Mouse (Mus musculus) activated CD4-positive, CD25-positive, alpha-beta regulatory T cell, adult 4 months (primary cell): ENCODE measurements at regions not wholly inside any gene's neighbourhood (a gene's known extent, or its start where the extent isn't known, plus 50 kb on each side); places are given as distances from the start of the nearest gene placed in this dataset.
A peak's percentile ranks its signal among the peaks of the same experiment; 100 is the strongest.

Source experiments
- ATAC-seq: one replicate; pipeline ENCODE4 v1.8.0; 2017

GRCm38 (mm10) chr12:69101965-69102364 lies 57.0 kb downstream of the Rps29 start:
- peak; percentile 90 for ATAC-seq

DNA sequence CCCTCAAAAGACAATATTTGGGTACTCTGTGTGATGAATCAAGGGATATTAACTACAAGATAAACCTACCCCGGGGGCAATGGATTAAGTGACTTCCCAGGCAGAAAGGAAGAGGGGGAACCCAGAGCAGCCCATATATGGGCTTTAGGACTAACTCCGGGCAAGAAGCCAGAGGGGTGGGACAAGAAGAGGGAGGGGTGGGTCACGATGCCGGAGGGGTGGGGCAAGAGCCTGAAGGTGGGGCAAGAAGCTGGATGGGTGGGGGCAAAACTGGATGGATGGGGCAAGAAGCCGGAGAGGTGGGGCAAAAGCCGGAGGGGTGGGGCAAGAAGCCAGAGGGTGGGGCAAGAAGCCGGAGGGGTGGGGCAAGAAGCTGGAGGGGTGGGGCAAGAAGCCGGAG lies 64.1 kb downstream of the Rps29 start:
- no peak for ATAC-seq

DNA sequence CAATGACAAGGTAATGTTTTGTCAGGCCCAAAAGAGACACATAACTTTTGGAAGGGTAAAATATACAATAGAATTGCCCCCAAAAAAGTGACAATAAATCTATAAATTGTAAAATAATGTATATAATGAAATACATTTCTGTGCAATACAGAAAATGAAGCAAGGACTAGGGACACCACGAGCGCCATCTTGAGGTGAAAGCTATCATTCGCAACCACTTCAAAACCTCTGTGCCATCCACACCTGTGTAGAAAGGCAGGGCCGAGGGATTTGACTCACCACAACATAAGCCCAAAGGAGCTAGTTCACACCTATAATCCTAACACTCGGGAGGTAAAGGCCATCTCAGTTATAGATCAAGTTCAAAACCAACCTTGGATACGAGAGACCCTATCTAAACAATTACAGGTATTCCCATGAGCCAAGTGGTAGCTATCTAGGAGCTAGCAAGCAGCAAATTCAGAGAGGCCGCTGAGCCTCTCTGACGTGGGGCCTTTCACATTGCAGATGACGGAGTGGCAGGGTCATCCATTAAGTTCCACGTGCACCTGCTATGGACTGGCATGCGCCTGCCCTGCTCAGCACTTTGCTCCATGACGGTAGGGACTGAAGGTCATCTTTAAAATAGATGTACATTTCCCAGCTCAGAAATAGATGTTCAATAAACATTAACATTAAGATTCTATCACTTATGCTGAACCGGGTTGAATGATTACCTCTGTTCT lies 65.8 kb downstream of the Rps29 start:
- ATAC-seq: no peak

DNA sequence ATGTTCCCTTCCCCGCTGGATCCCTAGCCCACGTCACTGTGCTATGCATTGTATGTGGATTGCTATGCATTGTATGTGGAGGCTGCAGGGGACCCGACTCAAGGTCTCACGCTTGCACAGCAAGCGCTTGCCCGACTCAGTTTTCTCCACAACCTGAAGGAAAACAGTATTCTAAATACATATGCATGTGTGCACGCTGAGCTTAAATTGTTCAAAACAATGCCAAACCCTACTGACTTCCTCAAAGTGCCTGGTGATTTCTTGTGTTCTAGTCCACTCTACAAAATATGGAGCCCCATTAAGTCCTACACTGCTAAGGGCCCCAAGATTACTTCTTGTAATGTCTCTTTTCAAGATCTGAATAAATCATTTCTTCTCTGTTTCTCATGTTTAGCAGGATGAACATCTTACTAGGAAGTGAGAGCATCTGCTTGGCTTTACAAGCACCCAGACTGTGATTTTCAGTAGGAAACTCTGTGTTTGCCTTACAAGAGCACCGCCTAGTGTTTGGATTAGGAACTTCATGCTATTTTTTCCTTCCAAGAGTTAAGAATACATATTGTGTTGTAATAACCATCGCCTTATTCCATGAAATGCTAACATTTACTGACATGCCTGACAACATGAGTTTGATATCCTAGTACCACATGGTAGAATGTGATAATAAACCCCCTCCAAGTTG lies 70.9 kb downstream of the Rps29 start:
- ATAC-seq: no peak

GRCm38 (mm10) chr12:69085522-69086179 lies 73.3 kb downstream of the Rps29 start:
- no peak for ATAC-seq

GRCm38 (mm10) chr12:69084656-69085055 lies 74.3 kb downstream of the Rps29 start:
- no peak for ATAC-seq

DNA sequence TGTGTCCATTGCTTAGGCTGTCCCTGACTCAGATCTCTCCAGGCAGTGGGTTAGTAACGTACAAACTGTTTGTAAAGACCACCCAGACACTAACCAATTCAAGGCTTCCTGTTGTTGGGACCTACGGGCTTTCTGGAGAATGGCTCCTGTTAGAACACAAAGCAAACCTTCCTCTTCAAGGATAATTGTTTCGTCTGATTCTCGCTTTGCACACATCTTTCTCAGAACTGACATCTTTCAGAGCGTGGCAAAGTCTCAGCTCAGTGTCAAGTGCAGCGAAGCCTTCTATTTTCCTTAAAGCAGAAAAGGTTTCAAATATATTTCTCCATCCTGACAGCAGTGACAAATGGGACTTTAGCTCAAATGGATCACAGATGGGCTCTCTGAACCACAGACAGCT lies 76.9 kb downstream of the Rps29 start:
- no peak for ATAC-seq

GRCm38 (mm10) chr12:69039553-69039952 lies 119.4 kb downstream of the Rps29 start:
- ATAC-seq: no peak

- ATAC-seq: no peak
These were observed 135.4 kb downstream of the Rps29 start for GRCm38 (mm10) chr12:69023594-69023993.

GRCm38 (mm10) chr12:69016705-69017306 lies 142.2 kb downstream of the Rps29 start:
- ATAC-seq: no peak

DNA sequence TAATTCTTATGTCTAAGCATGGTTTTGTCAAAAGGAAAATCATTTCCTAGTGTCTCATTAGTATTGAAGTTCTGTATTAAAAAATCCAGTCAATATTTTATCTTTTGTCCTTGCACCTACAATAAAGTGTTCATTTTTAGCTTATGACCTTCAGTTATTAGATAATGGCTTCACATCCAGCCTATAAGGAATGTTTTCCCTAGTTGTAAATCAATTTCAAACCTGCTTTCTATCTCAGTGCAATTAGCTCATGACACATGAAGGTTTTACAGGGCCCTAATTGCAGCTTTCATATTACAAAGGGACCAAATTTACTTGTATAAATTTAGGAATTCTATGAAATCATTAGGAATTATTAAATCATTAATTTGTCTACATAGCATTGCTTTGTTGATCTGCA lies 153.8 kb downstream of the Rps29 start:
- no peak for ATAC-seq

- no peak for ATAC-seq
These were observed 156.9 kb downstream of the Rps29 start for GRCm38 (mm10) chr12:69002106-69002505.

GRCm38 (mm10) chr12:68997259-68997658 lies 161.7 kb downstream of the Rps29 start:
- no peak for ATAC-seq

GRCm38 (mm10) chr12:68996740-68997139 lies 162.2 kb downstream of the Rps29 start:
- no peak for ATAC-seq

DNA sequence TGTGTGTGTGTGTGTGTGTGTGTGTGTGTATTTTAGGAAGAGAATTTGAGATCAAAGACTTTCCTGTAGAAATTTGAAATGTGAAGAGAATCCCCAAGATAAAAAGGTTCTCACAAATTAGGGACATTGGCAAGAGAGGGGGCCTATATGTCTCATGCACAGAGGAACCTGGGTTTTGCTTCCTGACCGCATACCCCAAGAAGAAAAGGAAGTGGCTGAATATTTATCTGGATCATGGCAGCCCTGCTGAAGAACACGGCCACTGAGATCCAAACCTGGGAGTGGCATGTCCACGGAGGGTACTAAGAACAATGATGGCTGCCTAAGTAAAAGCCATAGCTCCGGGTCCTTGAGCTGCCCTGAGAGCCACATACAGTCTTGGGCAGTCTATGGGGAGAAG lies 178.3 kb downstream of the Rps29 start:
- no peak for ATAC-seq

GRCm38 (mm10) chr12:68980173-68980572 lies 178.8 kb downstream of the Rps29 start:
- no peak for ATAC-seq

DNA sequence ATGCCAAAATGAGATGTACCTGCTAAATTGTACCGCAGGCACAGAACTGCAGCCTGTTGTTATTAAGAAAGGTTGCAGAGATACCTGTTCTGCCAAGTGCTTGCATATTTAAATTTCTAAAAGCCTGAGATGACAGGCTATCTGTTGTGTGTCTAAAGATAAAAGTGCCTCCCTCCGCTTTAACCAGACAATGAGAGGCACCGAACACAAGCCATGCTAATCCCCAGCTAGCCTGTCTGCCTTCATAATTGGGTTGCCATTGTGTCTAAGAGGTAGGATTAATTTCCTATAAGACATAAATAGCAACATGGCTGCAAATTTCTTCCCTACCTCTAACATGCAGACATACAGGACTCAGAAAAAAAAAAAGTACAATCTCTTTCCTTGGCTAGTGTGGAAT lies 179.8 kb downstream of the Rps29 start:
- no peak for ATAC-seq

DNA sequence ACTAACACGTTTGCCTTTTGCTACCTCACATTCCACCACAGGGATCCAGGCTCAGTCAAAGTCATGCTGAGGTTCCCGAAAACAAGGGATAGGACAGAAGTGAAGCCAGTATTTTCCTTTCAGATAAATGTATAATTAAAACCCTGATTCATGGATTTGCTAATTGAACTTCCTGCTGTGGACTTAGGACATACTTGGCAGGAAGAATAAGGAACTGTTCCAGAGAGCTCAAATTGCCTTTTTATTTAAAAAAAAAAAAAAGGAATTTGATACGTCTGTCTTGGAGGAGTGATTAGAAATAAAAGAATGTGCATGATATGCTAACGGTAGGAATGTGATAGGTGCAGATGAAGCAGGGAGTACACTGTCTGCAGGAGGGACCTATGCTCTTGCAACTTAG lies 181.7 kb downstream of the Rps29 start:
- ATAC-seq: no peak

DNA sequence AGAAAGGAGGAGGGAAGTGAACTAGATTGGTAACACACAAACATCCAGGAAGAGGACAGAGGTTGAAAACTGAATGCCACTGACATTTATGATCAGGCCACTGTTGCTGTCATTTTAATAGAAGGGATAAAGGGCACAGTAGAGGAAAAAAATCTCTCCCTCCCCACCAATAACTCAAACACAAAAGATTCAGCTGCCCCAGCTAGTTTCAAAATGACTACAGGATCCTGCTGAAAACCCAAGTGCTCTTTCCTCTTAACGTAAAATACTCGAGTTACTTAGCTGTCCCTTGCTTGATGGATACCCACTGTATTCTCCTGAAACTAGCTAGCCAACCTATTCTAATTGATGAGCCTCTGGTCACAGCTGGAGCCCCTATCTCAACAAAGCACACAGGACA lies 211.7 kb downstream of the Rps29 start:
- no peak for ATAC-seq

DNA sequence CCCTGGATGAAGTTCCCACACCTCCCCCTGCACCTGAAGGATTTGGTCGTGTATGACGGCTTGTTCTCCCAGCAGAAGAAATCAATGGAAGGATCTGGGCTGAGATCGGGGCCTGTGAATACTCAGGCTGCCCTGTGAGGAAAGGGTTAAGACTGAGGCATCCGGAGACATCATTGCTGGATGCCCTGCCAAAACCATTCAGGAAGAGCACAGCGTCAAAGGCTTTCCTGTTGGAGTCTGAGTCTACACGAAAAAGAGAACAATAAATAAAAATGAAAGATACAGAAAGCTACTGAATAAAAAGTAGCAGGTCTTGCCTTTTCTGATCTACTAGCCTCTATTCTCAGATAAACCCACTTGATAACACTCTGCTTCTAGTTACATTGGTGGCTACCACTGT lies 248.4 kb downstream of the Rps29 start:
- no peak for ATAC-seq

DNA sequence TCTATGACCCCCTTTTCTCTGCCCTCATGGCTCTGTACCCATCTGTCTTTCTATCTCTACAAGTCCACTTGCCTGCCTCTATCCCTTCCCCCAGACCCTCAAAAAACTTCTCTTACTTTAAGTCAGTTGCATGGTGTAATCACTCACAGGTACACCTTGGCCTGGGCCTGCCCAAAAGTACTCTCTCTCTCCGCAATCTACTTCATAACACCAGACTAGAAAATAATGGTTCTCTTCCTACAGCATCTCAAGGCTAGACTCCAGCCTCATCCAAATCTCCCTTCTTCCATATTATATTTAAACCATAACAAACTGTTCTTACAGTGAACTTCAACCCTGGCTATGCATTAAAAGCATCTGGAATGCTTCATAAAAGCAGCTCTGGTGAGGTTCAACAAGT lies 254.2 kb downstream of the Rps29 start:
- no peak for ATAC-seq

DNA sequence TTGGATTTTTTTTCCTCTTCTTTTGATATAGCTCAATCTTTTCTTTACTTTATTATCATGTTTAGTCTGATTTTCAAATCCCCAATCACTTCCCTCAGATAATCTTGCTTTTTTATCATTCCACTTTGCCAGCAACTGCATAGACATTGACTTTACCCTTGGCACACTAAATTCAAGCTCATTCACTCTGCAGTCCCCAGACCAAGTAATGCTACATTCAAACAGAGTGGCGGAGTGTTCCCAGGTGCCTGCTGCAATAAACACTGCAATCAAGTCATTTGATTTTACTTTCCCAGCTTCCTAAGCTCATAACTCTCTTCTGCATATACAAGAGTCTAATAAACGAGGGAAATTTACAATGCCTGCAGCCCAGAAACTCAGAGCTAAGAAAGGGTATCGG lies 269.8 kb downstream of the Rps29 start:
- no peak for ATAC-seq

GRCm38 (mm10) chr12:68882503-68882902 lies 276.5 kb downstream of the Rps29 start:
- ATAC-seq: no peak

- ATAC-seq: no peak
These were observed 279.6 kb downstream of the Rps29 start for GRCm38 (mm10) chr12:68879425-68879824.
